Mouse (Mus musculus) midbrain, embryonic 11.5 days (tissue): ENCODE data around the gene Gm10643. TPM values are rescaled to one million over a fixed set of nuclear protein-coding genes. Genes with fewer than 3 reads are reported as not detected.
A peak's percentile ranks its signal among the peaks of the same experiment; 100 is the strongest.

Experiments
- ATAC-seq: fragments of 200-750 bp; cut with Nextera tagmentation; 2 replicates; pipeline ENCODE4 v1.8.0; 2017; ENCODE audit warnings: moderate TSS enrichment, moderate library complexity; ENCODE audit not compliant: low FRiP score
- DNase-seq: peaks from one replicate; pipeline ENCODE4 v3.0.0; 2015; ENCODE audit warnings: low spot score; ENCODE audit errors: missing footprints
- H3K27ac ChIP-seq: fragments of 300-500 bp; sonication (generic); 2 replicates; pipeline ENCODE4 v1.5.1; 2014; ENCODE audit warnings: low read depth, low read length
- H3K27me3 ChIP-seq: fragments of 300-500 bp; sonication (generic); 2 replicates; pipeline ENCODE4 v1.6.1; 2014; ENCODE audit warnings: mild to moderate bottlenecking, low read length, moderate library complexity, mixed read lengths; ENCODE audit not compliant: control insufficient read depth, insufficient read depth
- H3K36me3 ChIP-seq: fragments of 300-500 bp; sonication (generic); 2 replicates; pipeline ENCODE4 v1.6.1; 2014; ENCODE audit warnings: mild to moderate bottlenecking, low read length, moderate library complexity, mixed read lengths; ENCODE audit not compliant: control insufficient read depth, insufficient read depth
- H3K4me1 ChIP-seq: fragments of 300-500 bp; sonication (generic); 2 replicates; pipeline ENCODE4 v1.6.1; 2014; ENCODE audit warnings: low read length; ENCODE audit not compliant: control insufficient read depth, insufficient read depth
- H3K4me2 ChIP-seq: fragments of 300-500 bp; sonication (generic); 2 replicates; pipeline ENCODE4 v1.6.1; 2014; ENCODE audit warnings: mild to moderate bottlenecking, moderate library complexity
- H3K4me3 ChIP-seq: fragments of 300-500 bp; sonication (generic); 2 replicates; pipeline ENCODE4 v1.5.1; 2014; ENCODE audit warnings: low read depth, low read length
- H3K9ac ChIP-seq: fragments of 300-500 bp; sonication (generic); 2 replicates; pipeline ENCODE4 v1.6.1; 2014; ENCODE audit warnings: low read length
- H3K9me3 ChIP-seq: fragments of 300-500 bp; sonication (generic); 2 replicates; pipeline ENCODE4 v1.6.1; 2016; ENCODE audit warnings: low read length; ENCODE audit not compliant: control insufficient read depth
- WGBS: fragments of 180-500 bp; shearing (Covaris S2); extraction: QIAGEN DNeasy Blood & Tissue Kit; methylation state at CpG from one replicate; pipeline ENCODE4 v1.1.7; 2014; 5-methylcytosine and 5-hydroxymethylcytosine counted together
- polyA plus RNA-seq: library from polyadenylated mRNA; unstranded; fragments of >200 nt; fragmentation: Nextera tagmentation; extraction: Ambion mirVana; gene quantifications from 2 replicates; pipeline ENCODE4 v1.2.1, GENCODE M21; 2014

Gene Gm10643
- polyA plus RNA-seq, 1 experiment from 2014 or later: 2.4 TPM

DNA sequence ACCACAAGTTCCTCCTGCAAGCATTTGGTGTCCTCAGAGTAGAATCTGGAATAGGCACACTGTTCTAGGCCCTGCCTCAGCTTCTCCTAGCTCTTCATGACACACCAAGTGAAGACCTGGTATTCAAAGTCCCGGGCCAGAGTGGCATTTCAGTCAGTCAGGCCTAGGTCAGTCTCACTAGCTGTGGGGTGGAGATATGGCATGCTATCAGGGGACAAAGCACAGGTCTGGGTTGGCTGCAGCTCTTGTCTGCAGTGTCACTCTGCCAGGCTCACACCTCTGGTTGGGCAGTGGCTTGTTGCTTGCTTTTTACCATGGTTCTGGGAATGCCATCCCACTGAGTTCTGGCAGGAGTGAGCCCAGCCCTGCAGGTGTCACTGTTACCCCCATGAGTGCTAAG lies 11.5 kb upstream of the Gm10643 start:
- Histone ChIP-seq H3K9me3 (no peaks in the 10 kb centered on the region), H3K27me3 (no peaks in the 10 kb centered on the region), H3K4me2 (no peak overlapping the region), H3K9ac (no peak overlapping the region), H3K4me3 (no peak overlapping the region), H3K36me3 (no peaks in the 10 kb centered on the region), H3K4me1 (peaks cover 8% of the 10 kb centered on the region), H3K27ac (no peak overlapping the region)
- 97% methylated on average over 1 of the region's 1 CpGs for WGBS
- DNase-seq: no peak
- ATAC-seq: no peak

DNA sequence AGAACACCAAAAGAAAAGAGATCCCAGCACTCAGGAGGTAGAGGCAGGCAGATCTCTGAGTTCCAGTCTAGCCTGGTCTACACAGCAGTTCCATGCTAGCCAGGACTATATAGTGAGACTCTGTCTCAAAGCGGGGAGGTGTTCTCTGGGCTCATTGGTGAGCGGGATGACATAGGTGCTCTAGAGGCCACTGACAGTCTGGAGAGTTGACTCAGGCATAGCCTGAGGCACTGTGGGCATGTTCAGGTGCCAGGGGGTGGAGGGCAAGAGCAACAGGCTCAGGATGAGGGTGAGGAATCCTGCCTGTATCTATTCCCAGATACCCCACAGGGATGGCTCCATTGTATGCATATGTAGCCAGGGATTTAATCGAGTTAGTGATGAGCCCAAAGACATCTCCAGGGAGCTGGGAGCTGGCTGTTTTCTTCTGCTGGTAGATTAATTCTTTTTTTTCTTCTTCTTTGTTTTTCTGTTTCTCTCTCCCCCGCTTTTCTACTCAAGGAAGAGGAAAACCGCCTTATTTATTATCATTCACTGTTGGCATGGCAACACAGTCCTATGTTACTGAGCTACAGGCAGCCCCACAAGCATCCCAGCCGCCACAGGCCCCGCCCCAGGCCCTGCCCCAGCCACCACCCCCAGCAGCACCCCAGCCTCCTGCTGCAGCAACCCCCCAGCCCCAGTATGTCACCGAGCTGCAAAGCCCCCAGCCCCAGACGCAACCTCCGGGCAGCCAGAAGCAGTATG lies 8.5 kb upstream of the Gm10643 start:
- no peak overlapping the region for H3K4me3 ChIP-seq
- H3K36me3 ChIP-seq: no peaks in the 10 kb centered on the region
- H3K27me3 ChIP-seq: no peaks in the 10 kb centered on the region
- H3K4me1 ChIP-seq: peaks cover 18% of the 10 kb centered on the region
- no peak overlapping the region for H3K4me2 ChIP-seq
- H3K27ac ChIP-seq: no peak overlapping the region
- ATAC-seq (peak; percentile 48; the same call in 1 of the 2 replicates), DNase-seq (no peak)
- H3K9ac ChIP-seq: peak overlapping the region; percentile 1; the same call in 1 of the 2 replicates
- WGBS: 37% methylated on average over 10 of the region's 10 CpGs
- H3K9me3 ChIP-seq: no peaks in the 10 kb centered on the region

- Histone ChIP-seq H3K4me1 (peaks cover 23% of the 10 kb centered on the region), H3K27ac (no peak overlapping the region), H3K36me3 (no peaks in the 10 kb centered on the region), H3K27me3 (no peaks in the 10 kb centered on the region), H3K4me3 (no peak overlapping the region), H3K9ac (no peak overlapping the region), H3K9me3 (no peaks in the 10 kb centered on the region), H3K4me2 (no peak overlapping the region)
- ATAC-seq (no peak), DNase-seq (no peak)
- WGBS: 85% methylated on average over 10 of the region's 10 CpGs
These were observed 7.4 kb upstream of the Gm10643 start for GRCm38 (mm10) chr8:84072321-84072720.

DNA sequence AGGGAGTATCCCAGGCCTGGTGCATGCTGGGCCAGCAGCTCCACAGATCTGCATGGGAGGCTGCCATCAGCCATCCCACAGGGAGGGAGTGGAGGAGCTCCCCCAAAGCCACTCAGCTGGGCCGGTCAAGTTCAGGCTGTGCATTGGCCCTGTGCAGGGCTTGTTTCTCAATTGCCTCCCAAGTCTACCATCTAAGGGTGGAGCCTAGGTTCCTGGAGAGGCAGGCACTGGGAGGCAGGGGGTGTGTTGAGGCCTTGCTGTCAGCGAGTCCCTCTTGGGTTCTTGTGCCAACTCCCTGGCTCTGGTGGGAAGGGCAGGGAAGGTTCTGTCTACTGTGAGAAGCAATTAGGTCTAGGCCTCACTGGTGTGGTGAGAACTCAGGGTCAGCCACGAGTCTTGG lies 7.0 kb upstream of the Gm10643 start:
- Histone ChIP-seq H3K27ac (no peak overlapping the region), H3K4me2 (no peak overlapping the region), H3K9me3 (no peaks in the 10 kb centered on the region), H3K9ac (no peak overlapping the region), H3K4me1 (peaks cover 23% of the 10 kb centered on the region), H3K36me3 (no peaks in the 10 kb centered on the region), H3K27me3 (no peaks in the 10 kb centered on the region), H3K4me3 (no peak overlapping the region)
- WGBS: 74% methylated on average over 3 of the region's 3 CpGs
- no peak for DNase-seq
- no peak for ATAC-seq

GRCm38 (mm10) chr8:84070667-84071066 lies 5.7 kb upstream of the Gm10643 start:
- Histone ChIP-seq H3K9me3 (no peaks in the 10 kb centered on the region), H3K36me3 (no peaks in the 10 kb centered on the region), H3K27ac (no peak overlapping the region), H3K4me1 (peaks cover 23% of the 10 kb centered on the region), H3K4me2 (no peak overlapping the region), H3K9ac (no peak overlapping the region), H3K27me3 (no peaks in the 10 kb centered on the region), H3K4me3 (no peak overlapping the region)
- 94% methylated on average over 2 of the region's 2 CpGs for WGBS
- no peak for ATAC-seq
- no peak for DNase-seq

GRCm38 (mm10) chr8:84070241-84070640 lies 5.3 kb upstream of the Gm10643 start:
- H3K9me3 ChIP-seq: no peaks in the 10 kb centered on the region
- H3K4me3 ChIP-seq: no peak overlapping the region
- no peaks in the 10 kb centered on the region for H3K36me3 ChIP-seq
- no peak overlapping the region for H3K4me2 ChIP-seq
- DNase-seq (no peak), ATAC-seq (no peak)
- WGBS: 85% methylated on average over 5 of the region's 5 CpGs
- H3K9ac ChIP-seq: no peak overlapping the region
- H3K27ac ChIP-seq: no peak overlapping the region
- no peaks in the 10 kb centered on the region for H3K27me3 ChIP-seq
- H3K4me1 ChIP-seq: peaks cover 23% of the 10 kb centered on the region

DNA sequence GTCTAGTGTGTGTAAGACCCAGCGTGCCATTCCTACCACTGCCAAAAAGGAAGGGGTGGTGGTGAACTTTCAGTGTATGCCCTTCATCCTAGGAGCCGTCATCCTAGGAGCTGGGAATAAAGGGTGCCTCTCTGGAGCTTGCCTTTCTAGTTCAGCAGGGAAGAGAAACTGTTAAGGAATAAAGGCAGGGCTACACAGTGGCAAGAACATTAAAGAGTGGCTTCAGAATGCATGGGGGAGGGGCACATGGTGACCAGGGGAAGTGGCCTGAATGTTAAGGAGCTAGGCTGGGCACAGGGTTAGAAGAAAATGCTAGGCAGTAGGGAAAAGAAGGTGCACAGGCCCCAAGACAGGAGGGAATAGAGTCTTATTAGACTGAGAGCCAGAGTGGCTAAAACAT lies 4.8 kb upstream of the Gm10643 start:
- ATAC-seq (no peak), DNase-seq (no peak)
- no peak overlapping the region for H3K9ac ChIP-seq
- no peak overlapping the region for H3K4me3 ChIP-seq
- H3K27me3 ChIP-seq: no peaks in the 10 kb centered on the region
- H3K36me3 ChIP-seq: no peaks in the 10 kb centered on the region
- H3K4me2 ChIP-seq: no peak overlapping the region
- WGBS: 64% methylated on average over 2 of the region's 2 CpGs
- peaks cover 23% of the 10 kb centered on the region for H3K4me1 ChIP-seq
- H3K27ac ChIP-seq: no peak overlapping the region
- H3K9me3 ChIP-seq: no peaks in the 10 kb centered on the region

- no peak for ATAC-seq
- Histone ChIP-seq H3K4me2 (no peak overlapping the region), H3K4me1 (peaks cover 23% of the 10 kb centered on the region), H3K36me3 (no peaks in the 10 kb centered on the region), H3K9ac (no peak overlapping the region), H3K27me3 (no peaks in the 10 kb centered on the region), H3K9me3 (no peaks in the 10 kb centered on the region), H3K4me3 (no peak overlapping the region), H3K27ac (no peak overlapping the region)
- 55% methylated on average over 1 of the region's 1 CpGs for WGBS
- no peak for DNase-seq
These were observed 4.2 kb upstream of the Gm10643 start for GRCm38 (mm10) chr8:84069169-84069568.

DNA sequence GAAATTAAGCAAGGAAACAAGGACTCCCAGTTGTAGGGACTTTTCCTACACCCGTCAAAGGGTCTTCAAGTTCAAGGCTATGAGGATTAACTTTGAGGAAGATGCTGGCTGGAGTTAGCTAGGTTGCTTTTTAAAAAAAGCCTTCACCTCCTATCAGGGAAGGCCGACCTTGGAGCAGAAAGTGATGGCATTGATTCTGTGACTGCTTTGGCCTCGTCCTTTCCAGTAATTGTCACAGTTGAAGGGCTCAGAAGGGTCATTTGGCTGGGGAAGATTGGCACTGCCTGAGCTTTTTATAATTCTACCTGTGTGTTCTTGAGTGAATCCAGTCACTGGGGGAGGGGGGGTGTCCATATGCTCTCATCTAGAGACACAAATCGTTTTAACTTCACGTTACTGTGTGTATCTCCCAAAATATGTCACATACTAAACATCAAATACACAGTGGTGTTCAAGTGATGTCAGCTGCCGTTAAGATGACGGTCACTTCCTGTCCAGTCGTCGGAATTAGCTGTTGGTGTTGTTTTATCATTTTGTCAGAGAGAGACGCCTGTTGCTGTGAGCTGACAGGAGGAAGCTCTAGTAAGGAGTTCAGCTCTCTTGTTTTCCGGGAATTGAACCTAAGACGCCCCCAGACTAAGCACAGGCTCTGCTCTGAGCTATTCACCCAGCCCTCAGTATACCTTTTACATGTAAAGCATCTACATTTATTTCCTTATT lies 3.5 kb upstream of the Gm10643 start:
- no peak for ATAC-seq
- Histone ChIP-seq H3K4me2 (no peak overlapping the region), H3K36me3 (no peaks in the 10 kb centered on the region), H3K9ac (no peak overlapping the region), H3K4me3 (no peak overlapping the region), H3K9me3 (no peaks in the 10 kb centered on the region), H3K27me3 (no peaks in the 10 kb centered on the region), H3K27ac (no peak overlapping the region), H3K4me1 (peaks cover 20% of the 10 kb centered on the region)
- WGBS: 79% methylated on average over 12 of the region's 12 CpGs
- no peak for DNase-seq
